Mouse (Mus musculus) embryonic facial prominence, embryonic 14.5 days (tissue): ENCODE measurements around the gene Ppm1k. TPM values are rescaled to one million over a fixed set of nuclear protein-coding genes. Genes with fewer than 3 reads are reported as not detected.

ENCODE experiments used
- ATAC-seq: fragments of 200-750 bp; cut with Nextera tagmentation; 2 replicates; pipeline ENCODE4 v1.8.0; 2017; ENCODE audit warnings: low read depth, moderate number of reproducible peaks, moderate TSS enrichment
- DNase-seq: peaks from one replicate; pipeline ENCODE4 v3.0.0-alpha.2; 2015; ENCODE audit warnings: low spot score
- H3K27ac ChIP-seq: fragments of 300-500 bp; sonication (generic); replicated peaks from 2 replicates; pipeline ENCODE4 v1.5.1; 2014; ENCODE audit warnings: low read depth, mild to moderate bottlenecking, low read length, moderate library complexity
- H3K27me3 ChIP-seq: fragments of 300-500 bp; sonication (generic); replicated peaks from 2 replicates; pipeline ENCODE4 v1.6.1; 2014; ENCODE audit warnings: low read length; ENCODE audit not compliant: control insufficient read depth, insufficient read depth
- H3K36me3 ChIP-seq: fragments of 300-500 bp; sonication (generic); 2 replicates; pipeline ENCODE4 v1.6.1; 2014; ENCODE audit warnings: low read length, mixed read lengths; ENCODE audit not compliant: control insufficient read depth, insufficient read depth
- H3K4me1 ChIP-seq: fragments of 300-500 bp; sonication (generic); 2 replicates; pipeline ENCODE4 v1.6.1; 2014; ENCODE audit warnings: antibody characterized with exemption, low read length; ENCODE audit not compliant: control insufficient read depth, insufficient read depth
- H3K4me2 ChIP-seq: fragments of 300-500 bp; sonication (generic); 2 replicates; pipeline ENCODE4 v1.6.1; 2014; ENCODE audit warnings: low read depth, mild to moderate bottlenecking, low read length, moderate library complexity, mixed read lengths
- H3K4me3 ChIP-seq: fragments of 300-500 bp; sonication (generic); 2 replicates; pipeline ENCODE4 v1.5.1; 2014; ENCODE audit warnings: low read depth, mild to moderate bottlenecking, low read length
- H3K9ac ChIP-seq: fragments of 300-500 bp; sonication (generic); 2 replicates; pipeline ENCODE4 v1.6.1; 2014; ENCODE audit warnings: low read depth, mild to moderate bottlenecking, low read length, moderate library complexity, mixed read lengths
- H3K9me3 ChIP-seq: fragments of 300-500 bp; sonication (generic); 2 replicates; pipeline ENCODE4 v1.6.1; 2016; ENCODE audit warnings: low read length; ENCODE audit not compliant: control insufficient read depth
- WGBS: fragments of 180-500 bp; shearing (Covaris S2); extraction: QIAGEN DNeasy Blood & Tissue Kit; methylation state at CpG from one replicate; pipeline ENCODE4 v1.1.7; 2014; 5-methylcytosine and 5-hydroxymethylcytosine counted together
- polyA plus RNA-seq: library from polyadenylated mRNA; unstranded; fragments of >200 nt; fragmentation: Nextera tagmentation; extraction: Ambion mirVana; gene quantifications from 2 replicates; pipeline ENCODE4 v1.2.1, GENCODE M21; 2014

The Ppm1k gene
- polyA plus RNA-seq, 1 experiment from 2014 or later: 3.0 TPM

GRCm38 (mm10) chr6:57535971-57536669, 852 bp upstream of the Ppm1k start:
- peaks cover 8% of the 10 kb centered on the region; the same call in 1 of the 2 replicates for H3K4me1 ChIP-seq
- peak; percentile 30 for DNase-seq
- peak; percentile 54 for ATAC-seq
- no peaks in the 10 kb centered on the region for H3K27me3 ChIP-seq
- peak overlapping the region; percentile 72 for H3K4me3 ChIP-seq
- H3K4me2 ChIP-seq: peak overlapping the region; percentile 61
- H3K36me3 ChIP-seq: no peaks in the 10 kb centered on the region
- WGBS: 20% methylated on average over 14 of the region's 14 CpGs
- H3K9me3 ChIP-seq: no peaks in the 10 kb centered on the region
- peak overlapping the region; percentile 60 for H3K9ac ChIP-seq
- H3K27ac ChIP-seq: peak overlapping the region; percentile 74

GRCm38 (mm10) chr6:57534611-57535286, 519 bp downstream of the Ppm1k start:
- peak; percentile 40 for DNase-seq
- Histone ChIP-seq H3K9me3 (no peaks in the 10 kb centered on the region), H3K27ac (peak overlapping the region; percentile 87), H3K4me2 (peak overlapping the region; percentile 77), H3K9ac (peak overlapping the region; percentile 79), H3K4me1 (peaks cover 8% of the 10 kb centered on the region; the same call in 1 of the 2 replicates), H3K4me3 (peak overlapping the region; percentile 72), H3K36me3 (no peaks in the 10 kb centered on the region), H3K27me3 (no peaks in the 10 kb centered on the region)
- WGBS: under 1% methylated on average over 31 of the region's 31 CpGs
- ATAC-seq: peak; percentile 24

DNA sequence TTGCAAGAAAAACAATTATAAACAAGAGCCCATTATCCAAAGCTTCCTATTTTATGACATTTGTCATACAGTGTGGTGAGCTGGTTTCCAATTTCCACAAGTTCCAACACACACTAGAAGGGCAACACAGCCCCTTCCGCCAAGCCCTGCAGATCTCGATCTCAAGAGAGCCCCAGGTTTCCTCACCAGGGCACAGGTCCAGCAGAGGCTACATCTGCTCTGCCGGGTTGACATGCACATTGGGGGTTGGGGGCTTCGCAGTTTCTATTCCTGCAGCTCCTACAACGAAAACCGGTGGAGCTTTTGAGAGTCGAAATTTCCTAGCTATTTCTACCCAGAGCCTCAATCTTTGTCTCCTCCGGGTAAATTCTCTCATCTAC, 1.0 kb downstream of the Ppm1k start:
- Histone ChIP-seq H3K4me3 (peak overlapping the region; percentile 72), H3K27ac (peak overlapping the region; percentile 87), H3K9ac (peak overlapping the region; percentile 79), H3K4me1 (peaks cover 8% of the 10 kb centered on the region; the same call in 1 of the 2 replicates), H3K36me3 (no peaks in the 10 kb centered on the region), H3K4me2 (peak overlapping the region; percentile 77), H3K27me3 (no peaks in the 10 kb centered on the region), H3K9me3 (no peaks in the 10 kb centered on the region)
- ATAC-seq (no peak), DNase-seq (peak; percentile 29)
- 5% methylated on average over 8 of the region's 8 CpGs for WGBS

DNA sequence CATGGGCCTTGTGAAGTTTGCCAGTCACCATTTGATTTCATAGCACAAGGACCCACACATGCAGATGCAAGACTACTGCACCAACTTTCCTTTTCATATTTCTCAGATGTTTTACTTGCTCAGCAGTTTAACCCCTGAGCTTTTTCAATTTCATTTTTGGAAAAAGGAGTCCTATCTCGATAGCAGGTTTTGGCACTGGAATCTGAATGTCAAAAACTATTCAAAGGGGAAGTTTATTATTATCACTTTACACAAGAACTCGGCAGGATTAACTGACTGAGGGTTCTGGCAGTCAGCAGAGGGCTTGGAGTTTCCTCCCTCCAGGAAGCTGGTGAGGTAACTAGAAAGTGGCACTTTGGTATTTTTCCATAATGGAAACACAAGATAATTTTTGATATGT, 1.9 kb downstream of the Ppm1k start:
- H3K27ac ChIP-seq: no peak overlapping the region
- H3K9ac ChIP-seq: no peak overlapping the region
- no peaks in the 10 kb centered on the region for H3K9me3 ChIP-seq
- H3K4me2 ChIP-seq: peak overlapping the region; percentile 77
- peaks cover 8% of the 10 kb centered on the region; the same call in 1 of the 2 replicates for H3K4me1 ChIP-seq
- 49% methylated on average over 2 of the region's 2 CpGs for WGBS
- ATAC-seq: no peak
- 0 out of 2 replicates have a peak overlapping the region, but pooled peaks have one; percentile 72 for H3K4me3 ChIP-seq
- no peaks in the 10 kb centered on the region for H3K36me3 ChIP-seq
- no peak for DNase-seq
- no peaks in the 10 kb centered on the region for H3K27me3 ChIP-seq

- Histone ChIP-seq H3K9me3 (no peaks in the 10 kb centered on the region), H3K4me3 (no peak overlapping the region), H3K36me3 (no peaks in the 10 kb centered on the region), H3K27ac (no peak overlapping the region), H3K9ac (no peak overlapping the region), H3K27me3 (no peaks in the 10 kb centered on the region), H3K4me2 (no peak overlapping the region), H3K4me1 (peaks cover 8% of the 10 kb centered on the region; the same call in 1 of the 2 replicates)
- ATAC-seq (no peak), DNase-seq (no peak)
- 68% methylated on average over 1 of the region's 1 CpGs for WGBS
Measured at GRCm38 (mm10) chr6:57532022-57532421, 3.2 kb downstream of the Ppm1k start.

DNA sequence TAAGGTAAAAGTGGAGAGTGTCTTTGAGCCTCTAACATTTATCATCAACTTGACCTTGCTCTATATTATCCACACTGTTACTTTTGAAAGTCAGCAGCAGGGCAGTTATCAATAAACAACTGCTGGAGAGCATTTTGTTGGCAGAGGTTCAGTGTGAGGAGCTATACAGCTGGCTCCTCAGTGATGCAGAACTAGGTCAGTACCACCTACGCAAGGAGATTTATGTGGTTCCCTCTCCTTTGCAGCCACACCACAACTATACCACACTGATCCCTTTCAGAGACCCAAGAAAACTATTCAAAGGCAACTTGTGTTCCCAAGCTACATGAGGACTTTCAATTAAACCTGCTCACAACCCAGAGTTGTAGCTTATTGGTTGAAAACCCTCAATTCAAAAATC, 3.8 kb downstream of the Ppm1k start:
- Histone ChIP-seq H3K27ac (no peak overlapping the region), H3K4me1 (peaks cover 8% of the 10 kb centered on the region; the same call in 1 of the 2 replicates), H3K36me3 (no peaks in the 10 kb centered on the region), H3K9me3 (no peaks in the 10 kb centered on the region), H3K9ac (no peak overlapping the region), H3K4me2 (no peak overlapping the region), H3K27me3 (no peaks in the 10 kb centered on the region), H3K4me3 (no peak overlapping the region)
- 83% methylated on average over 1 of the region's 1 CpGs for WGBS
- no peak for DNase-seq
- ATAC-seq: no peak

GRCm38 (mm10) chr6:57531011-57531410, 4.3 kb downstream of the Ppm1k start:
- no peak for ATAC-seq
- DNase-seq: no peak
- H3K9ac ChIP-seq: no peak overlapping the region
- no peaks in the 10 kb centered on the region for H3K9me3 ChIP-seq
- peaks cover 8% of the 10 kb centered on the region; the same call in 1 of the 2 replicates for H3K4me1 ChIP-seq
- H3K27me3 ChIP-seq: no peaks in the 10 kb centered on the region
- no peak overlapping the region for H3K27ac ChIP-seq
- H3K4me3 ChIP-seq: no peak overlapping the region
- 67% methylated on average over 4 of the region's 4 CpGs for WGBS
- H3K4me2 ChIP-seq: no peak overlapping the region
- no peaks in the 10 kb centered on the region for H3K36me3 ChIP-seq

GRCm38 (mm10) chr6:57529336-57529845, 5.9 kb downstream of the Ppm1k start:
- DNase-seq (no peak), ATAC-seq (no peak)
- Histone ChIP-seq H3K9ac (no peak overlapping the region), H3K4me1 (peaks cover 8% of the 10 kb centered on the region; the same call in 1 of the 2 replicates), H3K4me2 (no peak overlapping the region), H3K4me3 (no peak overlapping the region), H3K36me3 (peaks cover 4% of the 10 kb centered on the region), H3K27ac (no peak overlapping the region), H3K27me3 (no peaks in the 10 kb centered on the region), H3K9me3 (no peaks in the 10 kb centered on the region)
- 92% methylated on average over 1 of the region's 1 CpGs for WGBS
